Mouse (Mus musculus): ENCODE data around the gene Troap.

- TF ChIP-seq CTCF (IDR thresholded peaks at IDR 0.05; ENCODE audit: extremely low read depth, insufficient read depth, insufficient read length, insufficient replicate concordance) (no peak), POLR2A (IDR thresholded peaks at IDR 0.05; ENCODE audit: low read depth, low read length) (no peak)
These were observed 22.6 kb downstream of the Troap start for GRCm38 (mm10) chr15:99096831-99097500.

Measured in spleen, adult 2 months (tissue).